Mouse (Mus musculus): ENCODE results near the gene Wdr25. TPM values are rescaled to one million over a fixed set of nuclear protein-coding genes. Genes with fewer than 3 reads are reported as not detected.
"Not testable (repeated sequence)": the region's sequence is repeated elsewhere in the genome, so short reads cannot be mapped to it uniquely, and the experiment has no call there.

Gene Wdr25
- 3.0 to 9.0 TPM (median 6.5 TPM) in 3 replicates for total RNA-seq (2017)

DNA sequence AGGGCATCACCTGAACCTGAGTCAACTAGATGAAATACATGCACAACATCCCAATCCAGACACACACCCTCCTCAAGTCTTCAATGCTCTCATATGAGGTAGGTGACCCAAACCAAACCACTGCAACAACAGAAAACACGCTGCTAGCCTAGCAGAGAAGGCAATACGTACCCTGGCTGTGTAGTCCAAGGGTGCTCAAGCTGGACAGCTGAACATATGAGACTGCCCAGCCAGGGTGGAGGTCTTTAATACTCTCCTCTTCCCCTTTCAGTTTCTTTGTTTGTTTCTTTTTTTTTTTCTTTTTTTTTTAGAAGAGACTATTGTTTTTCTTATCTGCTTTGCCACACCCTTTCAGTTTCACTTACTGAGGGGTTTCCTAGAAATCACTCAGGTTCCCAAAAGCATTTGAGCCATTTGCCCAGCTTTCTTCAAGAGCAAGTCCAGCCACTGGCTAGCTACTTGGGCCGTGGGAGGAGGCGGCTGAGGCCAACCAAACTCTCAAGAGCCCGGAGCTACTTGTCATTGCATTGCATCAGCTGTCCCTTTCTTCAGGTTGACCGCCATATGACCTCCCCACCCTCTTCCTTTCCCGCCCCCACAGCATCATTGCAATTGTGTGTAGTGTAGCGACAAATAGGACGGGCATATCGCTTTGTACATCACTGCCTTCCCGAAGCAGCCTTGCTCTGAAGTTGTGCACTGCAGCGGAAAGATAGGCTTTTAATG lies at the start of gene Wdr25:
Wdr25 (plus strand) TSS at position 643 of the 726 bp plus-strand sequence.
- peak; percentile 52 for ATAC-seq (replicated peaks; ENCODE audit: insufficient number of reproducible peaks, low FRiP score, low TSS enrichment, poor library complexity, severe bottlenecking)

DNA sequence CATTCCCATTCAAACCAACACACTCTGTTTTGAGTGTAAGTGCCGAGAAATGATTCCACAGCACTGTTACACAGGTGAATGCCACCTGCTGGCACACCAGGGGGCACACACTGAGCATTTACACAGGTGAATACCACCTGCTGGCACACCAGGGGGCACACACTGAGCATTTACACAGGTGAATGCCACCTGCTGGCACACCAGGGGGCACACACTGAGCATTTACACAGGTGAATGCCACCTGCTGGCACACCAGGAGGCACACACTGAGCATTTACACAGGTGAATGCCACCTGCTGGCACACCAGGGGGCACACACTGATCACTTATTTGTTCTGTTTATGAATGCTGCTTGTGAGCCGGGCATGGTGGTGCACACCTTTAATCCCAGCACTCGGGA lies 45.4 kb upstream of the Wdr25 start:
- not testable (repeated sequence) for ATAC-seq (replicated peaks; ENCODE audit: insufficient number of reproducible peaks, low FRiP score, low TSS enrichment, poor library complexity, severe bottlenecking)

DNA sequence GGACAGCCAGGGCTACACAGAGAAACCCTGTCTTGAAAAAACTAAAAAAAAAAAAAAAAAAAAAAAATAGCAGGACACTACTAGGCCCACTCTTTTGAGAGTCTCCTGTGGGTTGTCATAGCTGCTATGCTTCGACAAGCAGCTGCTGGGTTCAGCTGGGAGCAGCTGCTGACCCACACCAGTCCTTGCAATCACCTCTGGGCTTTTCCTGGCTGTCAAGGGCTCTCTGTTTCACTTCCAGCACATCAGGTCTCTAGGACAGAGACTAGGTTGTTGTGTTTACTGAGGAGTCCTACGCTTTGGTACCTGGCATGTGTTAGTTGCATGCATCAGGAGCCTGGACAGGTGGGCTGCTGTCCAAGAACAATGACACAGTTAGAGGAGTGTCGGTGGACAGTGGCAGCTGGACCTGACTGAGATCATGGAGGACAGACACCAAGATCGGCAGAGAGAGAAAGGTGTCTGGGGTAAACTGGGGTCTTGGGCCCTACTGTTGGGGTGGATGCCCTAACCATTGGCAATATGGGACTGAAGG lies 43.9 kb upstream of the Wdr25 start:
- no peak for ATAC-seq (replicated peaks; ENCODE audit: insufficient number of reproducible peaks, low FRiP score, low TSS enrichment, poor library complexity, severe bottlenecking)

DNA sequence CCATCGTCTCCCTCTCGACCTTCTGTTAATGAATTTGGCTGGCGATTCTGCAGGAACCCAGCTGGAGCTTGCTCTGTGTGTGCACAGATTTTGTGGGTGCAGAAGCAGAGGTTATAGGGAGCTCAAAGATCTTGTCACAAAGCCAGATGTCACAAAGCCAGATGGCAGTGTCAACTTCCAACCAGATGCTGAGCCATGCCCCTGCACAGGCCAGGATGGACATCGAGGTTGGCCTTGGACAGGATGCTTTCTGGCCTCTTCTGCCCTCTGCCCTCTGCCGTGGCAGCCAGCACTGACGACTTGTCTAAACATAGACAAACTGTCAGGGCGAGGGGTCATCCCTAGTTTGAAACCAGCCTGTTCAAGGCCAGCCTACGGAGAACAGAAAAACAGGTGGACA lies 43.3 kb upstream of the Wdr25 start:
- no peak for ATAC-seq (replicated peaks; ENCODE audit: insufficient number of reproducible peaks, low FRiP score, low TSS enrichment, poor library complexity, severe bottlenecking)

DNA sequence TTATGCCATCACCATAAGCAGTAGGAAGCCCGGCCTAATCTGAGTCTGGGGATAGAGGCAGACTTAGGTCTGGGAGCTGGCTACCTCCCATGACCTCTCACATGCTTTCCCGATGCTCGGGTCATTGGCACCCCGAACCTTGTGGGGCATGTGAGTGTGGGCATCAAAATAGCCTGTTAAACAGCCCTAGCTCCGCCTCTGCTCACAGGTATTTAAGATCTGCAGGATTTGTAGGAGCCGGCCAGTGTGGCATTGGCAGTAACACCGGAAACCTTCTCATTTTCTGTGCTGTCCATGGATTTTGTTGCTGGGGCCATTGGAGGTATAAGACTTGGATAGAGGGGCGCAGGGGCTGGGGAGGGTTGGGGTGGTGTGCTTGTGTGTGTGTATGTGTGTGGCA lies 42.5 kb upstream of the Wdr25 start:
- no peak for ATAC-seq (replicated peaks; ENCODE audit: insufficient number of reproducible peaks, low FRiP score, low TSS enrichment, poor library complexity, severe bottlenecking)

DNA sequence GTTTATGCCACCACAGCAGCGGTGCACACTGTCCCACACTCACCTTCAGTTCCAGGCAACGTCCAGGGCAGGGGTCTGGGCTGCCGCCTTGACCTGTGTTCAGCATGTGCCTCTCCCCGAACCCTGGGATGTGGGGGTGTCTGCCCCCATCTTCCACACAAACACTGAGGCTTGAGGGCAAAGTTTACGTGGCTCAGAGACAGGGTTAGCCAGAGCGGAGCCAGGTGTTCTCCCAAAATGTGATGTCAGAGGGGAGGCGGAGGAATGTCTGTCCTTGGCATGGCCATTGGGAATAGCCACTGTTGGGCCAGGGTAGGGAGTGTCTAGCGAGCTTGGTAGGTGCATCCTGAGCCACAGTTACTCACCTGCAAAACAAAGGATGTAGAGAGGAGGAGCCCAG lies 40.6 kb upstream of the Wdr25 start:
- ATAC-seq (replicated peaks; ENCODE audit: insufficient number of reproducible peaks, low FRiP score, low TSS enrichment, poor library complexity, severe bottlenecking): no peak

DNA sequence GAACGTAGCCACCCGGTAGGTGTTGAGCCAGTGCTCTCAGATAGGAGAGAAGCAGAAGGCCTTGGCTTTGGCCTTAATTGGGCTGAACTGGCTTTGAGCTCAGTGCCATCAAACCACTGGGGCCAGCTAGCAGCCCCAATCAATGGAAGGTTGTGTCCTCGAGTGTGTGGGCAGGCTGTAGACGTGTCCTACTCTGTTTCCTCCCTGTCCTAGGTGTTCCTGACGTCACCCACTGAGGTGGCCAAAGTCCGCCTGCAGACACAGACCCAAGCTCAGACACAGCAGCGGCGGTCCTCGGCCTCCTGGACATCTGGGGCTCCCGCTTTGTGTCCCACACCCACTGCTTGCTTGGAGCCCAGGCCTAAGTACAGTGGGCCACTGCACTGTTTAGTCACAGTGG lies 38.4 kb upstream of the Wdr25 start:
- no peak for ATAC-seq (replicated peaks; ENCODE audit: insufficient number of reproducible peaks, low FRiP score, low TSS enrichment, poor library complexity, severe bottlenecking)

DNA sequence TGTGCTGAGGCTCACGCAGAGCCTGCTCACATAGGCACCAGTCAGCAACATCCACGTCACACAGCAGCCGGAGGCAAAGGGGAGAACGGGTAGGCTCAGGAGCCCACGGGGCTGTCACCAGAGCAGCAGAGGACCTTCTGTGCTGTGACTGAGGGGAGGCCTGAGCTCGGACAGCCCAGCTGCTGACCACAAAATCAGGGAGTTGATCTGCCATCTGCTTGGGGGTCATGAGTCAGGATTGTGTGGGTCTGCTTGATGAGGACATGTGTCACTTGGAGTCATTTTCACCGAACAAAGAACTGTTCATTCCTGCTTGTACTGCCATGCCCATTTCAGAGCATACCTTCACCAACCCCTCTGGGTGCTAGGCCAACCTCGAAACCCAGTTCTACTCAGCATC lies 37.2 kb upstream of the Wdr25 start:
- no peak for ATAC-seq (replicated peaks; ENCODE audit: insufficient number of reproducible peaks, low FRiP score, low TSS enrichment, poor library complexity, severe bottlenecking)

DNA sequence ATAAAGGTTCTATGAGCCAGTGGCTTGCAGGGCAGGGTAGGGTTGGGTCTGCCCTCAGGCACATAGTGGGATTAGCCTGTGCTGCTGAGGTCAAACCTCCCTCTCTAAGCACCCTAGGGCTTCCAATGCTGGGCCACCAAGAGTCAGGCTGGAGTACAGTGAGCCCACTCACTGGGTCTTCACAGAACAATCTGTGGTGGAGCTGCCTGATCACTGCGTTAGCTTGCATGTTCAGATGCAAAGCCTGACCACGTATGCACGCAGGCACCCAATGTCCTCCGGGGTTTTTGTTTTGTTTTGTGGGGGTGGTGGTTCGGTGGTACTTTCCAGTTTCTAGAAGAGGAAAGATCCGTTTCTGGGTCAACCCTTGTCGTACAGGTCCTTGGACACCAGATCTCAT lies 36.3 kb upstream of the Wdr25 start:
- ATAC-seq (replicated peaks; ENCODE audit: insufficient number of reproducible peaks, low FRiP score, low TSS enrichment, poor library complexity, severe bottlenecking): no peak

DNA sequence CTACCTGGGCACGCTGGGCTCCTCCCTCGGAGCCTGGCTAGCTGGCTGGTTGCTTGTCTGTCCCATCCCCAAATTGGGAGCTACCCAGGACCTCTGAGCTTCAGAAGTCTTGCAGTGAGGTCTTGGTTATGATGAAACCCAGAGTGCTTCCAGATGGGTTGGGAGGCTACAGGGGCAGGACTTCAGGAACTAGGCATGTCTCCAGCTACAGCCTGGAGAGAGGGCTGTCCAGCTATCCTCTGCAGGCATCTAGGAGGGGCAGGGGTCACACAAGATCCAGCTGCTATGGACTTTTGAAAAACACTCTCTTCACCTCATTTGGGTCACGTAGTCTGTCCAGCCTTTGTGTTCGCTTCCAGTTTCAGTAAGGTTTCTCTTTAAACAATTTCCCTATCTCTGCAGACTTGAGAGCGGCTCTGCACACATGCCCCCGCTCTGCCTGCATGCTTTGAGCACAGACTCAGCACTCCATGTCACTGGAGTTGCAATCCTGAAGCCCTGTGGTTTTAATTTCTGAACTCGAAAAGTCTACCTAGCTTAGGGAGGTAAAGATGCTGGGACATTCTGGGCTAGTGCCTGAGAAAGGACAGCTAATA lies 35.7 kb upstream of the Wdr25 start:
- ATAC-seq (replicated peaks; ENCODE audit: insufficient number of reproducible peaks, low FRiP score, low TSS enrichment, poor library complexity, severe bottlenecking): no peak

DNA sequence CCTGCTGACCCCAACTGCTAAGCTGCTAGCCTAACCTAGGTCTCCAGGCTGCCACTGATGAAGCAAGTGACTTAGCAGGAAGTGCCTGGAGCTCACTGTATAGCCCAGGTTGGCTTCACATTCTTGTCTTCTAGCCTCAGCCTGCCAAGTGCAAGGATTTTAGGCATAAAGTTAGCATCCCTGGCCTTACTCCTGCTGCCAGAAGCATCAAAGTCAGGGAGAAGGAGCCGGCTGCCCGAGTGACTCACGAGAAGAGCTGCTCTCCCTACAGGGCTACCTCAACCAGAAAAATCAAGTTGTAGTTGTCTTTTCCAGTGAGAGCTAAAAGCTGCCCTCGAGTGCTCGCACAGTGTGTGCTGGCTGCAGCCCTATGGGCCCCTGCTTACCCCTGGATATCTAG lies 34.9 kb upstream of the Wdr25 start:
- ATAC-seq (replicated peaks; ENCODE audit: insufficient number of reproducible peaks, low FRiP score, low TSS enrichment, poor library complexity, severe bottlenecking): no peak

DNA sequence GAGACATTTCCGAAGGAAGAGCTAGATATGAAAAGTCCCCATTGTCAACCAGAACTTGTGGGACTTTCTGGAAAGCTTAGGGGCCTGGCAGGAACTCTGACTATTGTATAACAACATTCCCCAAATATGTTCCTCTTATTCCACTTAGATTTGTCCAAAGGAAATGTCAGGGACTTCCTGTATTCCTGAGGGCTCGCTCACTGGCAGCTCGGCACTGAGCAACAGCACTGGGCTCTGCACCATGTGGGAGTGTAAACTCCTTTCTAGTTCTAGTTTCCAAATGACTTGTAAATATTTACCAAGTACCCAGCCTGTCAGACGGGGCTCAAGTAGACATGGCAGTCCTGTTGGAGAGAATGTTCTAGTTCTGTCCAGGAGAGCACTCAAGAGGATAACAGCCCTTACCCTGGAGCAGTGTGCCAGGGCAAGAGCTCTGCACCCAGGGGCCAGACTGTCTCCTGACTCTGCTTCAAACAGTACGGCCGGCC lies 28.4 kb upstream of the Wdr25 start:
- no peak for ATAC-seq (replicated peaks; ENCODE audit: insufficient number of reproducible peaks, low FRiP score, low TSS enrichment, poor library complexity, severe bottlenecking)

DNA sequence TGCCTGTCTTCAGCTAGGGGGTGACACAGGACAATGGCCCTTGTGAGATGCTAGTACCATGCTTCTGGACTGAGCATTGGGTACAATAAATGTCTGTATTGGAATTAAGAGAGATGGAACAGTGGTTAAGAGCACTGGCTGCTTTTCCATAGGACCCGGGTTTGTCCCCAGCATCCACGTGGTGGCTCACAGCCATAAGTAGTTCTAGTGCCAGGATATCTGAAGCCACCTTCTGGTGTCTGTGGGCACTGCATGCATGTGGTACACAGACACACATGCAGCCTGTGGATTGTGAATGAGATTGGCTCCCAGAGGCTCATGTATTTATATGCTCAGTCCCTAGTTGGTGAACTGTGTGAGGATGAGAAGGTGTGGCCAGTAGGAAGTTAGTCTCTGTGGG lies 23.9 kb upstream of the Wdr25 start:
- no peak for ATAC-seq (replicated peaks; ENCODE audit: insufficient number of reproducible peaks, low FRiP score, low TSS enrichment, poor library complexity, severe bottlenecking)

DNA sequence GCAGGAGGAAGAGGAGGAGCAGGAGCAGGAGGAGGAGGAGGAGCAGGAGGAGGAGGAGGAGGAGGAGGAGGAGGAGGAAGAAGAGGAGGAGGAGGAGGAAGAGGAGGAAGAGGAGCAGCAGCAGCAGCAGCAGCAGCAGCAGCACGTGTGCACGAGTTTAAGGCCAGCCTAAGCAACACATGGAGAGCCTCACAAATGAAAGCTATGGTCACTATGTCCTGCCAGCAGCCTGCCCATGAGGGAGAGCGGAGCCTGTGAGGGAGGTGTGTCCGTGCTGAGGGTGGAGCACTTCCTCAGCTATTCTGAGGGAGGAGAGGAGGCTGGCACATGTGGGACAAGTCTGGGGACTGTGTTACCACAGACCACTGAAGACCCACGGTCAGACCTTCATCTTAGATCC lies 20.3 kb upstream of the Wdr25 start:
- ATAC-seq (replicated peaks; ENCODE audit: insufficient number of reproducible peaks, low FRiP score, low TSS enrichment, poor library complexity, severe bottlenecking): no peak

DNA sequence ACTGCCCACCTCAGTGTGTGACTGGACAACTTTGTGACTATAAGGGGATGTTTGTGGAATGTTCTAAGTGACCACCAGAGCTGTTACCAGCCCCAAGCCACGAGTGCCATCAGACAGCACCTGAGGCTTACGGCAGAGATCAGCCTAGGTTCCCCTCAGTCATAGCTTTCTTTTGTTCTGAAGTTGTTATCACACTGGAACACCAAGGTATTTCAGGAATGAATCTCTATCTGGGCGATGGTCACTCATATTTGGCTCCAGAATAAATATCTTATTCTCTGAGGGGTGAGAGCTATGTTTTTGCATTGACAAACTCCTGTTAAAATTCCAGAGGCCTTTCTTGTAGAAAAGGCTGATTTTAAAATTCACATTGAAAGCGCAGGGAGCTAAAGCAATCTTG lies 14.3 kb upstream of the Wdr25 start:
- ATAC-seq (replicated peaks; ENCODE audit: insufficient number of reproducible peaks, low FRiP score, low TSS enrichment, poor library complexity, severe bottlenecking): no peak

DNA sequence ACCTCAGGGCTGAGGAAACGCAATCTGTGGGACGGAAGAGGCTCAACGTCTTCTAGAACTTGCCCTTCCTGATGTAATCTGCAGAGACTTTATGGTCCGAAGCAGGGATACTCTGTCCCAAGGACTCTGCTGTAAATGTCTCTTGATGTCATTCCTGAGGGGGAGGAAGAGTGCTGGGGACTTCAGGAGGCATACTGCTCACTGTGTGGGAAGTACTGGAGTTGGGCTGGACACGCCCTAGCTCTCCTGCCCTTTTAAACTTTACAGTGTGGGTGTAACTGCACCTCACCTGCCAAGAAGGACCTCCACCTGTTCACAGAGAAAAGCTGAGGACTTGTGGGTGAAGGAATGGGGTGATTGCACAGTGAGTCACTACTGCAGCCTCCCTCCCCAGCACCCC lies 12.8 kb upstream of the Wdr25 start:
- no peak for ATAC-seq (replicated peaks; ENCODE audit: insufficient number of reproducible peaks, low FRiP score, low TSS enrichment, poor library complexity, severe bottlenecking)

DNA sequence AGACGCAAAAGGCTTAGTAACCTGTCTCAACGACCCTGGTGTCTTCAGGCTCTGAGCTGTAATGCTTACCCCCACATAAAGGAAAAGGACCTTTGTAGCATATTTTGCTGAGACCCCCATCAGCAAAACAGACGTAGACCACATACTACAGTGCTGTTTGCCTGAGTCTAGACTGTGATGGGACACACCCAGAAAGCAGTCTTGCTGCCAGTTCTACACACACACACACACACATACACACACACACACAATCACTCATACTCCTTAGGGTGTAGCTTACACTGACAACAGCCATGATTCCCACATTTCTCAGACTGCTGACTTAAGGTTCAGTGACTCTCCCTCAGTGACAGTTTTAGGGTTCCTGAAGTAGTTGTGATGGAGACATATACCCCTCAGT lies 12.2 kb upstream of the Wdr25 start:
- ATAC-seq (replicated peaks; ENCODE audit: insufficient number of reproducible peaks, low FRiP score, low TSS enrichment, poor library complexity, severe bottlenecking): no peak

DNA sequence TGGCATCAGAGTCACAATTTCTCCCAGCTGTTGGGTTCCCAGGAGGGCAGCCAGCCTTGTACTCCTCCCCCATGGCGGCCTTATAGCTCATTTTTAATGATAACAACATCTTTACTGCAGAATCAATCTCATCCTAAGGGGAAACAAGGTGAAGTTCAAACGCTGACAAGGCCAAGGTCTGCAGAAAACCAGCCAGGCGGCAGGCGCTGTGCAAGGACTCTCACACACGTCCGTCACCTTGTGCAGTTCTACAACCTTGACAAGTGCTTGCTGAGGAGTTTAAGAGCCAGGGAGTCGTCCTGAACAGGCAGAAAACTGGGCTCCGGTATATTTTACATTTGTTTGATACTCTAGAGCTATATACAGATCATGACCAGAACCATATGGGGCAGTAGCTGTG lies 10.7 kb upstream of the Wdr25 start:
- ATAC-seq (replicated peaks; ENCODE audit: insufficient number of reproducible peaks, low FRiP score, low TSS enrichment, poor library complexity, severe bottlenecking): no peak

DNA sequence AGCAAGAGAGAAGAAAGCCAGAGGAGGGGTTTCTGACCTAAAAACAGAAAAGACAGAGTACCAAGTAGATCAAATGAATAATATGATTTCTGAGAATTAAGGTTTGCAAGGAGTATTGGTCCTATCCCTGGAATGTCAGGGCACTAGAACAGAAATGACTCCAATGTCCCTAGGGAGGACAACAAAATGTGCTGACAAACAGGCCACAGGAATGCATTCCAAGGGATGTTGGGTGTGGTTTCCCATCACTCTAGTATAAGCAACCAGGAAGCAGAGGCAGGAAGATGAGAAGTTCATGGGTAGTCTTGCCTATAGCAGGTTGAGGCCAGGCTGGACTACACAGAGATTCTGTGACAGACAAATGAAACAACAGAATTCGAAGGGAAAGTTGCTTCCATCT lies 7.5 kb upstream of the Wdr25 start:
- ATAC-seq (replicated peaks; ENCODE audit: insufficient number of reproducible peaks, low FRiP score, low TSS enrichment, poor library complexity, severe bottlenecking): no peak

DNA sequence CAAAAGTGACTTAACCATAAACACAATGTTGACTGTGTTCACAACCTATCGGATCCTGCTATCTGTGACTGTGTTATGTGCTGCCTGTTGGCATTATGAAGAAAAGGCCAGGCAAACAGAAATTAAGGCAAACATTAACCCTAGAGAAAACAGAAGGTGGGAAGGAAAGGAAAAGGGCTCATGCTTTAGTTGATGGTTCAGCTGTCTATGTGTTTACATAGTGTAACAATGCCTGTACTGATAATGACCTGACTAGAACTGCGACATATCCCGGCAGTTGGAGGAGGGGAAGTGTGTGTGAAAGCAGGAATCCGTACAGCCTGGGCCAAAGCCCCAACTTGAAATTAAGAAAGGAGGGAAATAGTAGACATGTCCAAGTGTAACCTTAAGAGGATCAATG lies 6.4 kb upstream of the Wdr25 start:
- no peak for ATAC-seq (replicated peaks; ENCODE audit: insufficient number of reproducible peaks, low FRiP score, low TSS enrichment, poor library complexity, severe bottlenecking)

All from monocyte, adult 5-6 weeks (primary cell).